Mouse (Mus musculus): ENCODE measurements around the gene Dlg1.

Gene Dlg1

GRCm38 (mm10) chr16:31655531-31655930 is 7.7 kb upstream of the Dlg1 start:
- no peak for DNase-seq (ENCODE audit: low read depth, low spot score)

- peak; percentile 12 for DNase-seq (ENCODE audit: low read depth, low spot score)
These were observed 5.7 kb upstream of the Dlg1 start for GRCm38 (mm10) chr16:31657502-31657901.

- no peak for DNase-seq (ENCODE audit: low read depth, low spot score)
These were observed 4.5 kb upstream of the Dlg1 start for GRCm38 (mm10) chr16:31658539-31659334.

- DNase-seq (ENCODE audit: low read depth, low spot score), result no peak
These were observed 3.8 kb upstream of the Dlg1 start for GRCm38 (mm10) chr16:31659453-31659852.

GRCm38 (mm10) chr16:31662556-31663378 is 476 bp upstream of the Dlg1 start:
- peak; percentile 27 for DNase-seq (ENCODE audit: low read depth, low spot score)

GRCm38 (mm10) chr16:31664287-31664597 is 999 bp downstream of the Dlg1 start:
- DNase-seq (ENCODE audit: low read depth, low spot score), result peak; percentile 9

GRCm38 (mm10) chr16:31672202-31672601 is 9.0 kb downstream of the Dlg1 start:
- peak; percentile 32 for DNase-seq (ENCODE audit: low read depth, low spot score)

GRCm38 (mm10) chr16:31677463-31677862 is 14.2 kb downstream of the Dlg1 start:
- no peak for DNase-seq (ENCODE audit: low read depth, low spot score)

GRCm38 (mm10) chr16:31682291-31682690 is 19.0 kb downstream of the Dlg1 start:
- DNase-seq (ENCODE audit: low read depth, low spot score), result no peak

GRCm38 (mm10) chr16:31683670-31684430 is 20.6 kb downstream of the Dlg1 start:
- no peak for DNase-seq (ENCODE audit: low read depth, low spot score)

- no peak for DNase-seq (ENCODE audit: low read depth, low spot score)
These were observed 21.5 kb downstream of the Dlg1 start for GRCm38 (mm10) chr16:31684771-31685170.

- DNase-seq (ENCODE audit: low read depth, low spot score), result no peak
These were observed 24.5 kb downstream of the Dlg1 start for GRCm38 (mm10) chr16:31687766-31688165.

GRCm38 (mm10) chr16:31695286-31696020 is 32.2 kb downstream of the Dlg1 start:
- no peak for DNase-seq (ENCODE audit: low read depth, low spot score)

GRCm38 (mm10) chr16:31696367-31696766 is 33.1 kb downstream of the Dlg1 start:
- no peak for DNase-seq (ENCODE audit: low read depth, low spot score)

- no peak for DNase-seq (ENCODE audit: low read depth, low spot score)
These were observed 34.1 kb downstream of the Dlg1 start for GRCm38 (mm10) chr16:31697341-31697740.

GRCm38 (mm10) chr16:31705213-31705612 is 42.0 kb downstream of the Dlg1 start:
- no peak for DNase-seq (ENCODE audit: low read depth, low spot score)

GRCm38 (mm10) chr16:31705904-31706303 is 42.7 kb downstream of the Dlg1 start:
- no peak for DNase-seq (ENCODE audit: low read depth, low spot score)

- DNase-seq (ENCODE audit: low read depth, low spot score), result no peak
These were observed 44.1 kb downstream of the Dlg1 start for GRCm38 (mm10) chr16:31707326-31707725.

- DNase-seq (ENCODE audit: low read depth, low spot score), result no peak
These were observed 59.7 kb downstream of the Dlg1 start for GRCm38 (mm10) chr16:31722991-31723390.

- peak; percentile 32 for DNase-seq (ENCODE audit: low read depth, low spot score)
These were observed 60.9 kb downstream of the Dlg1 start for GRCm38 (mm10) chr16:31724121-31724520.

GRCm38 (mm10) chr16:31724818-31725217 is 61.6 kb downstream of the Dlg1 start:
- no peak for DNase-seq (ENCODE audit: low read depth, low spot score)

Measured in ES-CJ7 (cell line).